Mouse (Mus musculus) natural killer cell, adult 2 months (primary cell): ENCODE results near the gene Zbtb18.
A peak's percentile ranks its signal among the peaks of the same experiment; 100 is the strongest.
"Not testable (repeated sequence)": the region's sequence is repeated elsewhere in the genome, so short reads cannot be mapped to it uniquely, and the experiment has no call there.

Experiments
- DNase-seq, 2 experiments: peaks; one replicate each; pipeline ENCODE4 v3.0.0; 2022; ENCODE audit warnings: low spot score in 2 of 2

Zbtb18 gene

DNA sequence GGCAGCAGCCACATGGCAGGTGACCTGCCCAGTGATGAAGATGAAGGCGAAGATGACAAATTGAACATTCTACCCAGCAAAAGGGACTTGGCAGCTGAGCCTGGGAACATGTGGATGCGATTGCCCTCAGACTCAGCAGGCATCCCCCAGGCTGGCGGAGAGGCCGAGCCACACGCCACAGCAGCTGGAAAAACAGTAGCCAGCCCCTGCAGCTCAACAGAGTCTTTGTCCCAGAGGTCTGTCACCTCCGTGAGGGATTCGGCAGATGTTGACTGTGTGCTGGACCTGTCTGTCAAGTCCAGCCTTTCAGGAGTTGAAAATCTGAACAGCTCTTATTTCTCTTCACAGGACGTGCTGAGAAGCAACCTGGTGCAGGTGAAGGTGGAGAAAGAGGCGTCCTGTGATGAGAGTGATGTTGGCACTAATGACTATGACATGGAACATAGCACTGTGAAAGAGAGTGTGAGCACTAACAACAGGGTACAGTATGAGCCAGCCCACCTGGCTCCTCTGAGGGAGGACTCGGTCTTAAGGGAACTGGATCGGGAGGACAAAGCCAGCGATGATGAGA, 5.5 kb downstream of the Zbtb18 start:
- no peak for DNase-seq

GRCm38 (mm10) chr1:177448121-177448561, 6.0 kb downstream of the Zbtb18 start:
- DNase-seq = no peak

DNA sequence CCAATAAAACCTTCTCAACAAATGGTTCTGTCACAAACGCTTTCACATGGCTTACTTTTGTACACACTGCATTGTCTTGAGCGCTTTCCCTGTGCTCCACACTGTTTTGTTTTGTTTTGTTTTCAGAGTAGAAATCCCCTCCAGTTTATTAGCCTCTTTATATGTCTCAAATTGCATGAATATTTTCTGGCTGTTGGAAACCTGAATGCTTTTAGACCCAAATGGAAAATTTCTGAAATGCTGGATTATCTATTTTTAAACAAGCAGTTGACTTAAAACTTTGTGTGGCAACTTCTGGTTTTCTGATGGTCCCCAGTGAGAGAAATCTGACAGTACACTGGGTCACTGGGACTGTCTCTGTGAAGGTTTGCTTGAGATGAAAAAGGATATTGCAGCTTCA, 6.8 kb downstream of the Zbtb18 start:
- no peak for DNase-seq

- DNase-seq = not testable (repeated sequence)
Measured at GRCm38 (mm10) chr1:177449857-177450256, 7.7 kb downstream of the Zbtb18 start.

DNA sequence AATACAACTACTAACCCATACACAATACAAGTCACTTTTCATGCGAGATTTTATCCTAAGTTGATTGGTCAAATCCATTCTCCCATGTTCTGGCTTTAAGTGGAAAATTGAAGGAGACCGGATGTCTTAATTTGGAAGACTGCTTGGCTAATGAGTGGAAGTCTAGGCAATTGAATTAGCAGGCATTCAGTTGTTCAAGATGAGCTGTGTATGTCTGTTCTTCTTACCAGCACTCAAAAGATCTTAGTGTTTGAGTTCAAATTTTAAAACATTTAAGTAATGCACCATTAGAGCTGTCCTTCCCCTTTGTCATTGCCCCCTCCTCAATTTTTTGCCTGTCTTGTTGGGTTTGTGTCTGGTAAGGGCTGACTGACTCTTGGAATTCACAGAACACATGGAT, 8.9 kb downstream of the Zbtb18 start:
- DNase-seq = no peak

DNA sequence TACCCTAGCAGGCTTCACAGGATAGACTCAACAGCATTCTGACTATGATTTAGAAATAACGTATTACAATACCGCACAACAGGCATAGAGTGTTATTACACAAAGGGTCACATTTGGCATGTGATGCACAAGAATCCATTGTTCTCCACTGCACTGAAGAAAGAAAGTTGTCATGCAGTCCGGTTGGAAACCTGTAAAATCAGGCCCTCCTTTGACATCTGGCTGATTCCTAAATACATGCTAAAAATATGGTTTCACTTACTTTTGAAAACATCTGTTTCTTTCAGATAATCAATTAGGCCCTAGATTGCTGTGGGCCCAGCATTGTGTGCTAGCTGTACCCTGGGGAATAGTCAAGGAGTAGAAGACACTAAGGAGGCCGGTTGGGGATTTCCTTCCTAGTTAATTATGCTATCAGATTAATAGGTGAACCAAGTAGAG, 9.9 kb downstream of the Zbtb18 start:
- no peak for DNase-seq

DNA sequence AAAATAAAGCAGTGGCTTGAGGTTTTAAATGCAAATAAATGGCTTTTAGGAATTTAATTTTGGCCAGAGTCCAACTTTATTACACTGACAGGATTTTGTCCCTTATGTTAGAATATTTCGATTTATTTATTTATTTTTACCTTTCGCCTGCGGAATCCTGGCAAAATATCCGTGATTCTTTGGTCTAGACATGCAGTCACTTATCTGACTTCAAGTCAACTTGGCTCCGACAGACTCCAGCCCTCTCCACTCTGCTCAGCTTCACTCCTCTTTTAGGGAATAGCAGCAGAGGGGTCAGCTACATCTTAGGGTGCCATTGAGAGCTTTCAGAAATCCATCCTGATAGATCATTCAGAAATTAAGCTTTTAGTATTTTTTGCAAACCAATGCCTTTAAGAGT, 10.8 kb downstream of the Zbtb18 start:
- DNase-seq = no peak

- DNase-seq = no peak
Measured at GRCm38 (mm10) chr1:177453806-177454205, 11.7 kb downstream of the Zbtb18 start.

DNA sequence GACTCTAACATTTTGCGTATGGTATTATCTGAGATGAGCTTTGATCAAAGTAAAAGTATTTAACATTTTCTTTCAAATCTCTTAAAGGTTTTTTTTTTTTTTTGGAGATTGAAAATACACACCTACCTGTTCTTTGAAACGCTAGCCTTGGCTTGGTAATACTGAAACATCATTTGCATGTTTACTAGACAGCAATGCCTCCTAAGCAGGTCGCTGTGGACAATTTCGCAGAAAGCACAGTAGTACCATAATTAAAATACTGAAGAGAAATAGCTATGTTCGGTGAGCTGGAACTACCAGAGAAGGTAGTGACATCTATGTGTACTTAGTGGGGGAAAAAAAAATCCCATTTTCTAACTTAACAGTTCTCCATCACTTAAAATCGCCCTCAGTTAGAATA, 12.3 kb downstream of the Zbtb18 start:
- no peak for DNase-seq

- DNase-seq = peak in 1 of 2 experiments; percentile 19
Measured at GRCm38 (mm10) chr1:177455466-177455865, 13.3 kb downstream of the Zbtb18 start.

GRCm38 (mm10) chr1:177456208-177456607, 14.1 kb downstream of the Zbtb18 start:
- no peak for DNase-seq

DNA sequence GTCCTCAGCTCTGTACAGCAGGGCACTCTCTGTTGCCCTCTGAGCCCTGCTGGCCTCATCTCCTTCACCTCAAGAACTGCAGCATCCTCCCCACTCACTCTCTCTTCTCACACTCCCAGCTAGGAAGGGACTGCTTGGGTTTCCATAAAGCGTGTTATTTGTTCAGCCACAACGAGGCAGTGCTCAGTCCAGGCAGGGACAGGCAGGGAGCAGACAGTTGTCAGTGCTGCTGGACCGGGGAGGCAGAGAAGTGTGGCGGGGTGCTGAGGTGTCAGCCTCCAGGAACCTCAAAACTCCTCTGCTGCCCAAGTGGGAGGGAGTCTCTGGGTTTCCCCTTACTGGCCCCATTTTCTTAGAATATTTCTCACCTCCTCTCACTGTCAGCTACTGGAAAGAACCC, 14.6 kb downstream of the Zbtb18 start:
- peak in 1 of 2 experiments; percentile 29 for DNase-seq

- no peak for DNase-seq
Measured at GRCm38 (mm10) chr1:177457981-177458380, 15.8 kb downstream of the Zbtb18 start.

- no peak for DNase-seq
Measured at GRCm38 (mm10) chr1:177458456-177459389, 16.6 kb downstream of the Zbtb18 start.

- DNase-seq = no peak
Measured at GRCm38 (mm10) chr1:177459536-177459935, 17.4 kb downstream of the Zbtb18 start.

GRCm38 (mm10) chr1:177467150-177467549, 25.0 kb downstream of the Zbtb18 start:
- DNase-seq = peak in 1 of 2 experiments; percentile 86

DNA sequence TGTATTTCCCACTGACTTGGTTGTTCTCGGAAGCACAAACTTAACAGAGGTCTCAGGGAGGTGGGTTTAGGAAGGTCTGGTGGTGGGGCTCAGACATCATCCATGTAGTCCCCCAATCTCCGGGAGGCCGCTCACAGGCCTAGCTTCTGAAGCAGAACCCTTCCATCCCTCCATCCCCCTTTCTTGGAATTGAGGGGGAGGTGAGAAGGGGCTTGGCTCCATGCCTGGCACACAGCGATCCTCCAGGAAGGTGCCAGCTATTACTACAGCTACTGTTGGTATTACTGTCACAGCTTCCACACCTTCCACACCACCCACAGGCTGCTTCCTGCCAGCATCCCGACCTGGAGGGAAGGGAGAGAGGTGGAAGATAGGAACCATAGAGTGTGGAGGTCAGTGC, 26.3 kb downstream of the Zbtb18 start:
- no peak for DNase-seq

DNA sequence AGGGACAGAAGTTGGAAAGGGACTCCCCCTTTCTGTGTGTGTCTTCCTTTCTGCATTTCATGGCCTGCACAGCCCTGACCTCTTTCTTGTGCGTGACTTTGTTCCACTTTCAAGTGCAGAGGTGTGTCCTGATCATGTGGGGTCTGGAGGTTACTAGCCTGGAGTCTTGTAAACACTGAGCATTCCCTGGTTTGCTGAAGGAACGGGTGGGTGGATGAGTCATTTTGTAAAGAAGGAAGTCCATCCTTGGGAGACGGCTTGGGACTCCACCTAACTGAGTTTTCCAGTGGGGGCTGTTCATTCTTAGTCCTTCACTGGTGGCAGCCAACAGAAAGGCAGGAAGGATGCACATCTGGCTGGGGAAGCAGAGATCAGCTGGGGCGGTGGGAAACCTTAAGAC, 27.9 kb downstream of the Zbtb18 start:
- DNase-seq = no peak

GRCm38 (mm10) chr1:177470951-177471350, 28.8 kb downstream of the Zbtb18 start:
- no peak for DNase-seq

DNA sequence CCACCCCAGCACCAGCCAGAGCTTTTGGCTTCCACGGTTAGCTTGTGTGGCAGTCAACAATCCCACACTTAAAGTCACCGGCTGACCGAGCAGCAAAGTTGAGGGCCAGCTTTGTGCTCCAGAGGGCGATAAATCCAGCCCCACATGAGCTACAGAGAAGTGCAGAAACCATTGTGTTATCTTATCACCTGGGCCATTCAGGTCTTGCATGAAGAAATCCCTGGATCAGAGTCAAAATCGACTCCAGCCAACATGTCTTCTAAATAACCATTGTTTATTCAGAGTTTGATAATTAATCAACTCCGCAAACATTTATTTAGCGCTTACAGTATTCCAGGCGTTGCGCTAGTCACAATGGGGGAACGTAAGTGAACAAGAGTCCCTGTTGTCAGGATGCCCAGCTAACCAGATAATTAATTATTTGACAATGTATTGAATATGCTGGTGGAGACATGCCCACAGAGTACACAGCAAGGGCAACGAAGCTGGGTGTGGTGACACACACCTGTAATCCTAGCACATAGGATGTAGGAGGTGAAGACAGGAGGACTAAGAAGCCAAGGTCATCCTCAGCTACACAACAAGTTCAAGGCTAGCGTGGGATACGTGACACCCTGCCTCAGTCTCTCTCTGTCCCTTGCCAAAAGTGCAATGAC, 33.5 kb downstream of the Zbtb18 start:
- no peak for DNase-seq

- no peak for DNase-seq
Measured at GRCm38 (mm10) chr1:177478578-177478977, 36.4 kb downstream of the Zbtb18 start.

GRCm38 (mm10) chr1:177479356-177480004, 37.3 kb downstream of the Zbtb18 start:
- no peak for DNase-seq
